Mouse (Mus musculus) heart, embryonic 13.5 days (tissue): ENCODE data around the gene Ttc13. TPM values are rescaled to one million over a fixed set of nuclear protein-coding genes. Genes with fewer than 3 reads are reported as not detected.

Experiments
- ATAC-seq: fragments of 200-750 bp; cut with Nextera tagmentation; 2 replicates; pipeline ENCODE4 v1.8.0; 2017; ENCODE audit warnings: moderate TSS enrichment; ENCODE audit not compliant: insufficient number of reproducible peaks, low FRiP score, low TSS enrichment; ENCODE audit errors: extremely low read depth
- H3K27ac ChIP-seq: fragments of 300-500 bp; sonication (generic); replicated peaks from 2 replicates; pipeline ENCODE4 v1.5.1; 2015; ENCODE audit warnings: moderate library complexity, mild to moderate bottlenecking, inconsistent platforms
- H3K27me3 ChIP-seq: fragments of 300-500 bp; sonication (generic); replicated peaks from 2 replicates; pipeline ENCODE4 v1.6.1; 2015; ENCODE audit warnings: mild to moderate bottlenecking, inconsistent platforms
- H3K36me3 ChIP-seq: fragments of 300-500 bp; sonication (generic); 2 replicates; pipeline ENCODE4 v1.6.1; 2015; ENCODE audit warnings: mild to moderate bottlenecking, inconsistent platforms
- H3K4me1 ChIP-seq: fragments of 300-500 bp; sonication (generic); 2 replicates; pipeline ENCODE4 v1.6.1; 2015; ENCODE audit warnings: inconsistent platforms
- H3K4me2 ChIP-seq: fragments of 300-500 bp; sonication (generic); 2 replicates; pipeline ENCODE4 v1.6.1; 2015; ENCODE audit warnings: inconsistent platforms, mild to moderate bottlenecking, moderate library complexity
- H3K4me3 ChIP-seq: fragments of 300-500 bp; sonication (generic); 2 replicates; pipeline ENCODE4 v1.5.1; 2015; ENCODE audit warnings: moderate library complexity, mild to moderate bottlenecking, inconsistent platforms
- H3K9ac ChIP-seq: fragments of 300-500 bp; sonication (generic); 2 replicates; pipeline ENCODE4 v1.6.1; 2015; ENCODE audit warnings: inconsistent platforms, mild to moderate bottlenecking, moderate library complexity
- H3K9me3 ChIP-seq: fragments of 300-500 bp; sonication (generic); 2 replicates; pipeline ENCODE4 v1.6.1; 2016; ENCODE audit warnings: inconsistent platforms
- WGBS: fragments of 180-500 bp; shearing (Covaris S2); methylation state at CpG from one replicate; pipeline ENCODE4 v1.1.7; 2015; ENCODE audit warnings: mixed read lengths; 5-methylcytosine and 5-hydroxymethylcytosine counted together
- polyA plus RNA-seq: library from polyadenylated mRNA; unstranded; fragments of >200 nt; fragmentation: Nextera tagmentation; extraction: Ambion mirVana; gene quantifications from 2 replicates; pipeline ENCODE4 v1.2.1, GENCODE M21; 2015

The Ttc13 gene
- 27.0 and 28.2 TPM in 2 replicates for polyA plus RNA-seq

- Histone ChIP-seq H3K36me3 (peaks cover 22% of the 10 kb centered on the region), H3K9ac (peak within 1 kb of the TSS; percentile 94), H3K27me3 (no peaks in the 10 kb centered on the region), H3K4me3 (peak within 1 kb of the TSS; percentile 91), H3K4me2 (peak within 1 kb of the TSS; percentile 94), H3K27ac (peak within 1 kb of the TSS; percentile 43; the same call in 1 of the 2 replicates), H3K9me3 (no peaks in the 10 kb centered on the region), H3K4me1 (peaks cover 24% of the 10 kb centered on the region)
- under 1% methylated on average over 59 of the region's 59 CpGs for WGBS
- peak; percentile 100 for ATAC-seq
Observed at GRCm38 (mm10) chr8:124721862-124722515, at the start of gene Ttc13, which contains the start of gene Arv1. Gene Ttc13, minus strand, starts transcription at chr8:124721983. Gene Arv1, plus strand, starts transcription at chr8:124722139.

GRCm38 (mm10) chr8:124763061-124763460 is 41.3 kb upstream of the Ttc13 start:
- 65% methylated on average over 7 of the region's 7 CpGs for WGBS
- no peaks in the 10 kb centered on the region for H3K4me1 ChIP-seq

GRCm38 (mm10) chr8:124758544-124758943 is 36.8 kb upstream of the Ttc13 start:
- Histone ChIP-seq H3K36me3 (no peaks in the 10 kb centered on the region), H3K9me3 (no peaks in the 10 kb centered on the region), H3K27ac (no peak overlapping the region), H3K9ac (no peak overlapping the region), H3K4me2 (no peak overlapping the region), H3K4me3 (no peak overlapping the region), H3K27me3 (peaks cover 29% of the 10 kb centered on the region), H3K4me1 (peaks cover 10% of the 10 kb centered on the region)
- 35% methylated on average over 3 of the region's 3 CpGs for WGBS
- ATAC-seq: no peak

More at GRCm38 (mm10) chr8:124763061-124763460, 41.3 kb upstream of the Ttc13 start:
- no peak for ATAC-seq
- H3K4me2 ChIP-seq: no peak overlapping the region
- H3K36me3 ChIP-seq: no peaks in the 10 kb centered on the region
- H3K9me3 ChIP-seq: no peaks in the 10 kb centered on the region
- H3K27ac ChIP-seq: no peak overlapping the region
- H3K4me3 ChIP-seq: no peak overlapping the region
- peaks cover 8% of the 10 kb centered on the region; the same call in 1 of the 2 replicates for H3K27me3 ChIP-seq
- H3K9ac ChIP-seq: no peak overlapping the region

GRCm38 (mm10) chr8:124756601-124757000 is 34.8 kb upstream of the Ttc13 start:
- H3K9me3 ChIP-seq: no peaks in the 10 kb centered on the region
- H3K4me3 ChIP-seq: no peak overlapping the region
- peaks cover 14% of the 10 kb centered on the region for H3K4me1 ChIP-seq
- no peak overlapping the region for H3K27ac ChIP-seq
- 68% methylated on average over 5 of the region's 5 CpGs for WGBS
- ATAC-seq: no peak
- H3K36me3 ChIP-seq: no peaks in the 10 kb centered on the region
- H3K9ac ChIP-seq: no peak overlapping the region
- peaks cover 48% of the 10 kb centered on the region for H3K27me3 ChIP-seq
- H3K4me2 ChIP-seq: no peak overlapping the region

GRCm38 (mm10) chr8:124756153-124756552 is 34.4 kb upstream of the Ttc13 start:
- Histone ChIP-seq H3K9ac (no peak overlapping the region), H3K4me2 (no peak overlapping the region), H3K36me3 (no peaks in the 10 kb centered on the region), H3K9me3 (no peaks in the 10 kb centered on the region), H3K27me3 (peaks cover 49% of the 10 kb centered on the region), H3K27ac (no peak overlapping the region), H3K4me3 (no peak overlapping the region), H3K4me1 (peaks cover 18% of the 10 kb centered on the region)
- no peak for ATAC-seq
- 44% methylated on average over 2 of the region's 2 CpGs for WGBS

GRCm38 (mm10) chr8:124755481-124755880 is 33.7 kb upstream of the Ttc13 start:
- H3K9me3 ChIP-seq: no peaks in the 10 kb centered on the region
- H3K4me3 ChIP-seq: no peak overlapping the region
- peaks cover 56% of the 10 kb centered on the region for H3K27me3 ChIP-seq
- 78% methylated on average over 8 of the region's 8 CpGs for WGBS
- H3K4me2 ChIP-seq: no peak overlapping the region
- H3K27ac ChIP-seq: no peak overlapping the region
- no peak for ATAC-seq
- H3K4me1 ChIP-seq: peaks cover 25% of the 10 kb centered on the region
- no peaks in the 10 kb centered on the region for H3K36me3 ChIP-seq
- H3K9ac ChIP-seq: no peak overlapping the region

GRCm38 (mm10) chr8:124754792-124755190 is 33.0 kb upstream of the Ttc13 start:
- no peaks in the 10 kb centered on the region for H3K9me3 ChIP-seq
- no peak for ATAC-seq
- 49% methylated on average over 4 of the region's 4 CpGs for WGBS
- no peak overlapping the region for H3K9ac ChIP-seq
- H3K4me3 ChIP-seq: no peak overlapping the region
- H3K27me3 ChIP-seq: peaks cover 63% of the 10 kb centered on the region
- H3K36me3 ChIP-seq: no peaks in the 10 kb centered on the region
- H3K27ac ChIP-seq: no peak overlapping the region
- H3K4me2 ChIP-seq: no peak overlapping the region
- peaks cover 31% of the 10 kb centered on the region for H3K4me1 ChIP-seq

GRCm38 (mm10) chr8:124754101-124754791 is 32.5 kb upstream of the Ttc13 start:
- ATAC-seq: no peak
- H3K27ac ChIP-seq: no peak overlapping the region

GRCm38 (mm10) chr8:124752325-124752862 is 30.6 kb upstream of the Ttc13 start:
- H3K4me3 ChIP-seq: peak overlapping the region; percentile 75
- H3K9me3 ChIP-seq: no peaks in the 10 kb centered on the region
- peaks cover 64% of the 10 kb centered on the region for H3K27me3 ChIP-seq
- H3K9ac ChIP-seq: no peak overlapping the region
- H3K4me2 ChIP-seq: peak overlapping the region; percentile 97; the same call in 1 of the 2 replicates
- no peak for ATAC-seq
- WGBS: 40% methylated on average over 21 of the region's 21 CpGs
- H3K36me3 ChIP-seq: no peaks in the 10 kb centered on the region
- peaks cover 31% of the 10 kb centered on the region for H3K4me1 ChIP-seq
- no peak overlapping the region for H3K27ac ChIP-seq

More at GRCm38 (mm10) chr8:124754101-124754791, 32.5 kb upstream of the Ttc13 start:
- 23% methylated on average over 11 of the region's 11 CpGs for WGBS
- no peaks in the 10 kb centered on the region for H3K36me3 ChIP-seq
- peaks cover 68% of the 10 kb centered on the region for H3K27me3 ChIP-seq
- H3K9me3 ChIP-seq: no peaks in the 10 kb centered on the region
- H3K4me3 ChIP-seq: no peak overlapping the region
- H3K4me1 ChIP-seq: peaks cover 31% of the 10 kb centered on the region
- H3K9ac ChIP-seq: no peak overlapping the region
- no peak overlapping the region for H3K4me2 ChIP-seq

- peak within 1 kb of the TSS; percentile 75 for H3K4me3 ChIP-seq
- no peaks in the 10 kb centered on the region for H3K9me3 ChIP-seq
- H3K36me3 ChIP-seq: no peaks in the 10 kb centered on the region
- peak within 1 kb of the TSS; percentile 74 for H3K9ac ChIP-seq
- WGBS: 2% methylated on average over 41 of the region's 41 CpGs
- no peak for ATAC-seq
- H3K27me3 ChIP-seq: peaks cover 64% of the 10 kb centered on the region
- peaks cover 31% of the 10 kb centered on the region for H3K4me1 ChIP-seq
- peak within 1 kb of the TSS; percentile 97 for H3K4me2 ChIP-seq
- no peak within 1 kb of the TSS for H3K27ac ChIP-seq
Observed at GRCm38 (mm10) chr8:124751709-124752173, 30.0 kb upstream of the Ttc13 start, which contains the start of gene Fam89a. Gene Fam89a, minus strand, starts transcription at chr8:124751832.

GRCm38 (mm10) chr8:124751191-124751590 is 29.4 kb upstream of the Ttc13 start:
- peak overlapping the region; percentile 97 for H3K4me2 ChIP-seq
- H3K9me3 ChIP-seq: no peaks in the 10 kb centered on the region
- peak overlapping the region; percentile 75 for H3K4me3 ChIP-seq
- H3K27ac ChIP-seq: no peak overlapping the region
- H3K36me3 ChIP-seq: no peaks in the 10 kb centered on the region
- ATAC-seq: no peak
- peak overlapping the region; percentile 74 for H3K9ac ChIP-seq
- H3K27me3 ChIP-seq: peaks cover 66% of the 10 kb centered on the region
- WGBS: under 1% methylated on average over 31 of the region's 31 CpGs
- peaks cover 31% of the 10 kb centered on the region for H3K4me1 ChIP-seq
